Mouse (Mus musculus) neural tube, embryonic 10.5 days (tissue): Measurements from ENCODE around the gene Mgst3.

Experiments used
- DNase-seq: peaks from one replicate; pipeline ENCODE4 v3.0.0-alpha.2; 2017; ENCODE audit warnings: low spot score; ENCODE audit errors: extremely low spot score

The Mgst3 gene

DNA sequence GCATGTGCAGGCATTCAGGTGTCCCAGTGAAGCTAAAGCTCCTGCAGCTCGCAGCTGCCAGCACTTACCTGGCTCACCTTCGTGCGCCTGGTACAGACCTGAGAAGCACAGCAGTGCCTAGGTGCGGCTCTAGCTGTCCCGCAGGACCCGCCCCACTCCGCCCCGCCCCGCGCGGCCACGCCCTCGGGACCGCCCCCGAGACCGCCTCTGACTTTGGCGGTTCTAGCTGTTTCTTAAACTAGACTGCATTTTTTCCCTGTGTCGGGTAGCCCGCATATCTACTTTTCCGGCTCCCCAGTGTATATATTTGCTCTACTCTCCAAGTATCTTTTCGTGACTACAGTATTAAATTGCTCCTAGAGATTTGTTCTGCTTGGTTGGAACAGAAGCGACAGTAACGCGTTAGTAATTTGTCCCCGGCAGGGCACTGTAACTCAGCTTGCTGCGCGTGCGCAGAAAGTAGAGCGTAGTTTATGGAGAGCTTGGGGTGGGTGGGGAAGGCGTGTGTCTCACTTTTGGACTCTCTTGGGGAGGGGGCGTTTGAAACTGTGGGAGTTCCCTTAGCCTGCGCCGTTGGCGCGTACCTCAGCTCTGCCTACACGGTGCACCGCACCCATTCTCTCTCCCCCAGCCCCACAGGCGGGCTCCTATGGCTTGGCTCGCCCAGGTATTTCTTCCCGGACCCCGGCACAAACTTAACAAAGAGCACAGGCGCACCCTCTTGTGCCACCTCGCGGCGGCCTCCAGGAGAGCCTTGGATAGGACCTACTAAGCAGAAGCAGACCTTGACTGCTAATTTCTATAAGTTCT, at the start of gene Mgst3:
Mgst3 (minus strand) TSS at position 159 of the 810 bp plus-strand sequence.
- DNase-seq: peak; percentile 95

DNA sequence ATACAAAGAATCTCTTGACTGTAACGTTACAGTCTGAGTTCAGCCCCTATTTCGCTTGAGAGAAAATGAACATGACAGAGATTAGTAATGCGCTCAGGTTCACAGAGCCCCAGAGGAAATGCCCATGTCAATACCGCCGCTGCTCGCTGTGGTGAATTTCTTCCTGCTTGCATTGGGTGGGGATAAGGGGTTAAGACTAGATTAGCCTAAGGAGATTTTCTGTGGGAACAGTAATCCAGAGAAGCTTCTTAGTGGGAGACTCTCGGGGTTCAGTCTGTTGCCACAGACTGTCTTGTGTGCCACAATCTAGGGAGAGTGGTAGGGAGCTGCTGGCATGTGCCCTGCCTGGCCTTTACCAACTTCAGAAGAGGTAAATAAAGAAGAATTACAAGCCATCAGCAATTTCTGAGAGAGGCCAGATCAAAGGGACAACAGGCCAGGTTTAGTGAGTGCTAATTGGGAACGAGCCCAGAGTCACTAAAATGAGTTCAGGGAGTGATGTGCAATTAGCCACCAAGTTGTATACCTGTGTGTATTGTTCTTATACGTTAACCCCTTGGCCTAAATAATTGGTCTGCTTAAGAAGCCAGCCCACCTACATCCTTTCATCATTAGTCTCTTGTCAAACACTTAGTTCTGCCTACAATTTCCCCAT, 44.7 kb upstream of the Mgst3 start:
- DNase-seq: no peak

DNA sequence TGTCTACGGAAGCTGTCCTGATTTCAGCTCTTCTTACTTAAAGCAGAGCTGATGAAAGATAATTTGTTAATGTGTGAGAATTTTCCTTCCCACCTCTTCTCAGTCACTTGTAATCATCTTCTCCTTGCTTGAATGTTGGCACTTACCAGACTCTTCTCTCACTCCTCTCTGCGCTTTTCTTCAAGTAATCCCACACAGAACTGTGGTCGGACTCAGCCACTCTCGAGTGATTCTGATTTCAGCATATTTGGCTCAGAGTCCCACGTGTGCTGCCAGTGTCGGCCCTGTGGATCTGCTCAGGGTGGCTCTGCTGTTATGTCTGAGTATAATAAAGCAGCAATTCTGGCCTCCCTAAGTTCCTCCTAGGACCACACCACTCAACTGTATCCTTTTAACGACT, 43.5 kb upstream of the Mgst3 start:
- no peak for DNase-seq

DNA sequence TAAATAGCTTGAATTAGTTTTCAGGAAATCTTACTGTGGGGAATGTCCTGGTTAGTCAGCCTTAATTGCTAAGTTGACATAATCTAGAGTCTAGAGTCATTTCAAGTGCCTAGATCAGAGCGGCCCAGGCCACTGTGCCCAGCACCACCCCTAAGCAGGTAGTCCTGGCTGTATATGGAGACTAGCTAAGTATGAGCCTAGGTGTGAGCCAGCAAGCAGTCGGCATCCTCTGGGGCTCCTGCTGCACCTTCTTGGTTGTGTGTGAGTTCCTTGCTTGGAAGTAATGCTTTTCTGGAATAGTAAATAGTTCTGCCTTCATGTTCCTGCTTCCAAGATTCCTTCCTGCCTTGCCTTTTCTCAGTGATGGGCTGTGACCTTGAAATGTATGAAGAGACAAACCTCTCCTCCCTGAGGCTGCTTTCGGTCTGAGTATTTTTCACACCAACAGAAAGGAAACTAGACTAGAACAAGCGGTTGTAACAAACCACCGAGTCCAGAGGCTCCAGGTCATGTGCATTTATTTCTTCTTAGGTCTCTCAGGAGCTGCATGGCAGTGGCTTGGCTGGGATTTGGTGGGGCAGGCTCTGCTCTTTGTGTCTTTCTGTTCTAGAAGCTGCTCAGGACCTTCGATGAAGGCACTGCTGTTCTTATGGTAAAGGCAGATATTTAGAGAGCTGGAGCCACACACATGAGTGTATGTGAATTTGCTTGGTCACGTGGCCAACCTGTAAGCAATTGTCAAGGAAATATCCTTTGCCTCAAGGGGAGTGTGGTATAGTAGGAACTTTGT, 42.7 kb upstream of the Mgst3 start:
- DNase-seq: no peak

DNA sequence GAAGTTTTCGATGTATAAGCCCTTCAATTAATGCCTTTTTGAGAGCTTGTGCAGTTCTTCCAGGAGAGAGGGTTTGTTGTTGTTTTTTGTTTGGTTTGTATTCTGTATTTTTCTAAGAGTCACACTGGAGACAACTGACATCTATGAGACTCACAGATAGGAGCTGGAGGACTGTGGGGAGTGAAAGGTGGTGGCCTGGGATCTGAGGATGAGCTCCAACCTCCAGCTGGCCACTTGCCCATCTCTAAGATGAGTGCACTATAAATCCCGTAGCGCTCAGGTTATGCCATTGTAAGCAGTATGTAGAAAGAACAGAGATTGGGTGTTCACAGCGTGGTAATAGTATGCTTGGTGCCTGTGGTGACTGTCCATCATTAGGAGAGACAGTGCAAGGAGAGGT, 41.3 kb upstream of the Mgst3 start:
- no peak for DNase-seq

DNA sequence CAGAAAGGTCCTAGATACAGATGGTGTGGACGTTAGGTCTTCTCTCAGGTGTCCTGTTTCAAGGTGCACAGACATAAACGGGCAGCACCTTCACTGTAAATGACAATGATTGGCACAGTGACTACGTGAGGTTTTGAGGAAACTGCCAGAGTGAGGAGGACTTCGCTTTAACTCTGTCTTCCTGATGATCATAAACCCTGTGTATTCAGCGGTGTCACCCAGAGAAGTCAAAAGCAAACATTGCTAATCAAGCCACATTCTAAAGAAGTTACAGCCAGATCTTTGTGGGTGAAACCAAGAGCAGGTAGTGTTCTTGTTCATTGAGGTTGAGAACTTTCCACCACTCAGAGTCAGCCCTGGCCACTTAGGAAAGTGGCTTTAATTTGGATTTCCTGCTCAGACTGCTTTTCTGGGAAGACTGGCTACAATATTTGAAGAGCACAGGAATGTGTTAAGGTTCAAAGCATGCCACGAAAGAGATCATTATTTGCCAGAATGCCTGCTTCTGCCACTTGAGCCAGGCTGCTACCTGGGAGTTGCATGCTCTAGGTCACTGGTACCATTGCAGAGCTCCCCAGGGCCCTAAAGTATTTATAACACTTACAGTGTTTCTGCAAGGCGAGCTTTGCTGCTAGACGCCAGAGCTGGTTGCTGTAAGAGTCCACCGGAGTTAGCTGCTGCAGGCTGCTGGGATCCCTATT, 37.5 kb upstream of the Mgst3 start:
- no peak for DNase-seq

DNA sequence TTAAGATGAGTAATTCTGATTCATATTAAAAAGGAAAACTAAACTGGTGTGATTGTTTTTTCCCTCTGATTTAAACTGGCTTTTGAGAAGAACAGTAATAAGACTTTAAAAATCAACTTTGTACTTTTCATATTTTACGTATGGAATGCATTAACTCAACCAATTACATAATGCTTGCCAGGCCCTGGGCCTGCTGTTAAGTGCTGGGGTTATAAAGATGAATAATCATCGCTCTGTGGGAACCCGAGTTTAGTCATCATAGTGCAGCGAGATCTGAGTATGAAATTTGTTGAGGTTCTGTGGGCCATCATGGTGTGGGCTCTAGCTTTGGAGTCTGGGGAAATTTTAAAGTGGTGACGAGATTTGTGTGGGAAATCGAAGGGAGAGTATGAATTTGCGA, 33.0 kb upstream of the Mgst3 start:
- no peak for DNase-seq

DNA sequence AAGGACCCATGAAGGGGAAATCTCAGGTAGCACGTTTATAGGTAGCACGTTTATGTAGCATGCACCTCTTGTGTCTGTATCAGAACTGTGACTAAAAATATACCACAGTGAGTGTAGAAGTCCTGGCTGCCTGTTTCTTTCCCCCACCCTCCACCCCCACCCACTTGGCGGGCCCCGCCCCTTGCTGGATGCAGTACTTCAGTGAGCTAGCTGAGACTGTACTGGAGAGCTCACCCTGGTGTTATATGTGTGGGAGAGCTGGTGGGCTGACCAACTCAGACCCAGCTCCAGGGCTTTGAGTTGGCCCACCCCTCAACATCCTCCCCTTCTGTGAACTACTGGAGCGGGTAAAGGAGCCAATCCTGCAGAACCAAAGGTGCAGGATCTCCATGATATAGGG, 31.9 kb upstream of the Mgst3 start:
- DNase-seq: no peak

DNA sequence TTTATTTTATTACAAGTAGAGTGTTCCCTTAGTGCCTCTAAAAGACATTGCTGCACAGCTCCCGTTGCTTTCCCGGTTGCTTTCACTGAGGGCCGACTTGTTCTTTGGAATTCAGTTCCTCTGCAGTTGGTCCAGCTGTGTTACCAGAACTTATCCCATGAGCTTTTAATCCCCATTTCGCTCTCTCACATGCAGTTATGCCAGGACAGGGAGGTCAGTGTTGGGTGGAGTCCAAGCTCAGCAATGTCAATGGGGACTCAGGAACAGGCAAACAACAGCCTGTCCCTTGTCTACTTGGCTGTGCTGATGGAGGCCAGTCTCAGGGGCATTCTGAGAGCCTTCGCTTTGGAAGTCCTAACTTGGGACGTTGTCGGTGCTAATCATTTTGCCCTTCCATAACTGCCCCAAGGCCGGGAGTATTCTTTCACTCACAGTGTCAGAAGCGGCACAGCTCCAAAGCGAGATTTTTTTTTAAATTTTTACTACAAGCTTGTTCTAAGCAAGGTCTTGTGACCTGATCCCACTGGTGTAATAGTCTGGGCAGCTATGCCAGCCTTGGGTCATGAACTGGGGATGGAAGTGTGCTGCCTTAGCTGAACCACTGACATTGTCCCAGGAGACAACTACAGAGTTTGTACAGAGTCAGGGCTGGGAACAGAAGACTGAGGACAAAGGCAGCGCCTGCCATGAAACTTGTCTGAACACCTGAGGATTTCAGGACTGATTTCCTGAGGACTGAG, 29.0 kb upstream of the Mgst3 start:
- no peak for DNase-seq

DNA sequence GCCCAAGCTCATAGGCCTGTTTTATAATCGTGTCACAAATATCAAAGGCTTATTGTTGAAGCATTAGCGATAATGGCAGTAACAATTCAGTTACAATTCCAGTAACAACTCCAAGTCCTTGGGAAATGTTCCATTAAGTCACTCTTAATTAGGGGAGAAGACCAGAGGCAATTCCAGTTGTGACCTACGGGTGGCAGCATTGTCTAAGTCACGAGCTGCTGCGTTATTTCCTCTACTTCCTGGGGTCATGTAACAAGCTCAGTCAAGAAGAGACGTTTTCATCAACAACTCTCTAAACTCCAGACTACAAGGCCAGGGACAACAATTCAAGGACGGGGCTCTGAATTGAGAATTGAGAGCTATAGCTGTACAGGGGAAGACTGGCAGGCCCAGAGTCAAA, 21.2 kb upstream of the Mgst3 start:
- DNase-seq: peak; percentile 71

DNA sequence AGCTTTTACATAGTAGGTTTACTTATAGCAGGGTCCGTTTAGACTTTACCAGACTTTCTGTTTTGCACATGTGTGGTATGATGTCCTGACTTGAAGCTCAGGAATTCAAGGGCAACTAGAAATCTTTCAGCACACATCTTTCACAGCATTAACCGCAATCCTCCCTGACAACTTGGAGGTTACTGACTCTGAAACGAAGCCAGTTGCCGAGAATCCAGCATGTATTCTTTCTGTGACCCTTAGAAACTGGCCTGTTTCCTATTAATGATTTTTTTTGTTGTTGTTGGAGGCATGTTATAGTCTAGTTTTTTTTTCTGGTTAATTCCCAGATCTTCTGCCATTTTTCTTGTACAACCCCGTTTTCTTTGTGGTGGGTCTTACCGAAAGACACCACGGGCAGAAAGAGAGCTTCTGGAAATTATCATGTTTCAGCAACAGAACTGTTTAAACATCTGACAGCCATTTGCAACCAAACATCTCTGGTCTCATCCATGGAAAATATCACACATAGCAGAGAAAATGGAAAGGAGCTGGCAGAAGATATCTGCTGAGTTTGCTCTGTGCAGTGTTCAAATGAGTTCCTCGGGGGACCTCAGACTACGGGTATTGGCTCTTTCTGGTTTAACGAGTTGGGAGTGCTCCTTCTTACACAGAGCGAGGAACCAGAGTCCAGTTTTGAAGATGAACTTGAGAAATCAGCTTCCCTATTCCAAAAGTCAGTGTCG, 18.5 kb upstream of the Mgst3 start:
- DNase-seq: no peak

DNA sequence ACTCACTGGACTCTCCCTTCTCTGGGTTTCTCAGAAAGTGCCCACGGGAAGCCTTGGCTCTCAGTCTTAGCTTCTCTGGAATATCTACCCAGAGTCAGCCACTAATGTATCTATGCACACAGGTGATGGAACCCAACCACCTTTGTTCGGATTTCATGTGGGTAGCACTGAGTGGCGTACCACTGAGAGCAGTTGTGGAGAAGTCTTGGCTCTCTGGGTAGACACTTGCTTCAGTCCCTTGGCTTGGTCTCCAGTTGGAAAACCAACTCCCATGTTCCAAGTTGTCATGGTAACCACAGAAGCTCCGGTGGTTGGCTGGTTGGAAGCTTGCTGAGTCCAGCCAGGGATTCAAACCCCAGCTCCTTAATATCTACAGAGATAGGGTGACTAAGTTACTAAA, 16.0 kb upstream of the Mgst3 start:
- DNase-seq: no peak

DNA sequence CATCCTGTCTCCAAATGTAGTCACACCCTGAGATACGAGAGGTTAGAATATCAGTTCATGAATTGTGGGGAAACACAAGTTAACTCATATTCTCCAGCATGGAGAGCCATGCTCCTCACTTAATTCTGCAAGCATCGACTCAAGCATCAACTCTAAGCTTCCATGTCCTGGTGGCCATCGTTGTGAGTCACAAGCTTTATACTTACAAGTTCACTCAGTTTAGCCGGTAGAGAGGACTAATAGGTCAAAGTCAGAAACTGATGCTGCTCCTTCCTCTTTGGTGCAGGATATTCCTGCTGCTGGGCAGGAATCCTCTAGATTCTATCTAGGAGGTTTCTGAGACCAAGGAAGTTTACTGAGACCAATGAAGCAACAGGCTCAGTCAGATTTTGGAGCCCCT, 11.6 kb upstream of the Mgst3 start:
- no peak for DNase-seq

DNA sequence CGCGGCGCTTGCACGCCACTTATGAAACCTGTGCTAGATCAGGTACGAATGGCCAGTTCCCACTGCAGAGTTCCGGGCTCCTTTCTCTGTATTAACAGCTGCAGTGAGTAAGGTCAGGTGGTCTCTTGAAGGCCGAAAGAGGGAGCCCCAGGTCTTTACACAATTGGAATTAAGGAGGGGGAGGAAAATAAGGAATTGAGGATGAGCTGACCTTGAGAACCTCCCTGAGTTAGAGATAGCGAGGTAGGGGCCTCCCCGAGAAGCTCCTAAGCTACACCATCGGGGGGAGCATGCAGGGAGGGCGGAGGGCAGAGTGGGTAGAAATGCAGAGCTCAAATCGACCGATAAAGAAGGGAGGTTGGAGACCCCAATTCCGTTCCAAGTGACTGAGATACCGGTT, 360 bp downstream of the Mgst3 start:
- DNase-seq: no peak

DNA sequence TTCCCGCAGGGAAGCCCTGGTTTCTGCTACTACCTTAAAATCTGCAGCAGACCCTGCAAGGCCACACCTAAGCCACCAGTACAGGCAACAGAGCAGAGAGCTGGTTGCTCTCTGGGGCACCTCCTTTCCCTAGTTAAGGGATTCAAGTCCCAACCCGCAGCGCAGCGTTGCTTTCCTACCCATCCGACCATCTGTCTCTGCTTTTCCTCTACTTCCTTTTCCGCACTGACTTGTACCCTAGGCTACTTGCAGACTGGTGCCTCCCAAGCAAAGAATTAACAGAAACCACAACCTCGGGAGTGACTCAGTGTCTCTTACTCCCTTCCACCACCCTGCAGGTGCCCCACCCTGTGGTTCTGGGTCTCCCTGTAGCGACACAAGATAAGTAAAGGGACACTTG, 954 bp downstream of the Mgst3 start:
- no peak for DNase-seq

DNA sequence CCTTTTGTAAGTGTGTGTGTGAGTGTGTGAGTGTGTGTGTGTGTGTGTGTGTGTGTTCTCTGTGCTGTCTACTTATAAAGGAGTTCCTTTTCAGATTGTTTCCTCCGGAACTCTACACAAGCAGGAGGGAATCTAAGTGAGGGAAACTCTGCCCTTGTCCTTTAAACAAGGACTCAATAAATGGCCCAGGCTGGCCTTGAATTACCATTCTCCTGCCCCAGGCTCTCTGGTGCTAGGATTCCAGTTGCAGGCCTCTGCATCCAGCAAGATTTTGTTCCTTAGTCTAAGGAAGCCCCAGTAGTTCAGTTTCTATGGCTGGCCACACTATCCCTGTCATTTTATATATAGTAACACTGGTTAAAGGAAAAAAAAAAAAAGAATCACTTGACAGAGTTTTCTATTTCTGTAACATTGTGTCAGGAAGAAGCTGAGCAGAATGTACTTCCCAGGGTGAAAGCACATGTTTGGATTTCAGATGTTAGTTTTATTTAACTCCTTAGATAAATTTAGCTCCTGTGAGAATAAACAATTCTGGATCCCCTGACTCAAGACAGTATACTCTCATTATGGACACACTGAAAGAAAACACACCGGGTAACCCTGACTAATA, 1.5 kb downstream of the Mgst3 start:
- no peak for DNase-seq

DNA sequence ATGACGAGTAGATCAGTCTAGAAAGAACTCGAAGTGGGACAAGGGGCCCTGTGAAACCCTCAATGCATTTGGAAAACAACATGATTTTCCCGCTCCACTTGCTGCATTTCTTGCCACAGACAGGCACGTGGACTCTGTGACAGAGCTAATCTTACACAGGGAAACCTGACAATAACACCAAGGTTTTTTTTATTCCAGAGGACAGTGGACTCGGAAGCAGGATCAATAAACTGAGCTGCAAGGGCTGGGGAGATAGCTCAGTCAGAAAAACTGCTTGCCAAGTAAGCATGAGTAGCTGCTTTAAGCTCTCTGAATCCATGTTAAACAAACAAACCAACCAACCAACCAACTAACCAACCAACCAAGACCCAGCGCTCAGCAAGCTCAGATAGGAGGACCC, 2.4 kb downstream of the Mgst3 start:
- no peak for DNase-seq

DNA sequence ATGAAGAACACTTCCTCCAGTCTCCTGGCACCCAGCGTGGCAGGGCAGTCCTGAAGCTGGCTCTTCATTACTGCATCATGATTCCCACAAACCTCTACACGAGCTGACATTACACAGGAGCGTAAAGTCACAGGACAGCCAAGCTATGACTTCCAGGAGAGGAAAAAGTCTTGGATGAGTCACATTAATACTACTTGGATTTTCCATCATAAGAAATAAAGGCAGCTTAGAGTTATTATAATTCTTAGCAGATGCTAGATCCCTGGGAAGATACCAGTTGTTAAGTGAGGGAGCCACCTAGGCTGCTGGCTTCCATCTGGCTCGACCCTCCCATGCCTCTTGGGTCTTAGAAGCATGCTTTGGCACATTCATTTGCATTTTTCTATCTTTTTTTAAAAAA, 3.3 kb downstream of the Mgst3 start:
- DNase-seq: no peak

DNA sequence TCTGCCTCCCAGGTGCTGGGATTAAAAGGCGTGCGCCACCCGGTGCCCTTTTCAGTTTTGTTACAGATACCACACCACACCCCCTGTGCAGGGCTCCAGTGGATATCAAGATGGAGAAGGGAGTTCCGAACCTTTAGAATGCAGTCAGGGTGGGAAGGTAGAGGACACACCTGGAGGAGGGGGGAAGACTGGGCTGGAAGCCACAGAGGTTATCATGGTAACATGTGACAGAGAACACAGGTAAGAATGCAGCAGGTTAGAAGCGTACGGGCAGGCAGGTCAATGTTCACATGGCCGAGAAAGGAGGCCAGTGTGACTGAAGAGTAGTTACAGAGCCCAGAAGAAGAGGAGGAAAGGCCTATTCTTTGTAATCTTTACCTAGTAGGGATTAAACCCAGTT, 4.1 kb downstream of the Mgst3 start:
- no peak for DNase-seq

DNA sequence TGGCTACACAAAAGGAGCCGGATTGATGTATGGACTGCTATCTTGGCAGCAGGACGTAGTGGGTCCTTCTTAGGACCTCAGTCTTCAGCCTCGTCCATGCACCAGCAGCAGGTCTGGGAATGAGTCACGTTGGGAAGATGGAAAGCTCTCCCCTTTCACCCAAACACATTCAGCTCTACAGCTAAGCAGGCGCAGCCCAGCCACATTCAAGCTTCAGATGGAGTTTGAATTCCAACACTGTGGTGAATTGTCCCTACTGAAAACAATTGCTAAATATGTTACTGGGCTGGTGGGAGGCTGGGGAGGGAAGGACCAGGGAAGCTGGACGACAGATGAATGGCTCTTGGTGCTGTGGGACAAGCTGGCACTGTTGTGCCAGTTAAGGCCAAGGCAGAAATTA, 5.1 kb downstream of the Mgst3 start:
- no peak for DNase-seq
